Mouse (Mus musculus): ENCODE measurements around the gene Enah.

Enah gene

GRCm38 (mm10) chr1:181878436-181878835 lies 141.4 kb downstream of the Enah start:
- no peak for DNase-seq (ENCODE audit: low read depth, low spot score)

DNA sequence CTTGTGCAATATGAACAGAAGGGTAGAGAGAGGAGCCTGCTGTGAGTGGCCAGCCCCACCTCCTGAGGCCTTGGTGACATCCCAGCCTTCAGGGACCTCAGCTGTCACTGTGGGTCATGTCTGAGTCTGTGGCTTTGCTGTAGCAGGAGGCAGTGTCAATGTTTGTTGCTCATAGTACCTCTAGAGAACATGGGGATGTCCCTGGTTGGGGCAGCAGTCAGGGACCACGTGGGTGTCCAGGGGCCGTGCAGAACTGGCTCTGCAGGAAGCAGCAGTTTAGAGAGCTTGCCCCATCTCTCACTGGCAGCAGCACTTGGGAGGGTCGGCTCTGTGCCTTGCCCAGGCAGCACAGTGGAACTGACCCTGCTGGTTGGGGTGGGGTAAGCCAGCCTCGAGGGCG lies 142.7 kb downstream of the Enah start:
- DNase-seq (ENCODE audit: low read depth, low spot score) = peak; percentile 30

GRCm38 (mm10) chr1:181876656-181877055 lies 143.1 kb downstream of the Enah start:
- no peak for DNase-seq (ENCODE audit: low read depth, low spot score)

GRCm38 (mm10) chr1:181873086-181873920 lies 146.5 kb downstream of the Enah start:
- DNase-seq (ENCODE audit: low read depth, low spot score) = no peak

- DNase-seq (ENCODE audit: low read depth, low spot score) = no peak
Observed at GRCm38 (mm10) chr1:181872639-181873038, 147.2 kb downstream of the Enah start.

- DNase-seq (ENCODE audit: low read depth, low spot score) = no peak
Observed at GRCm38 (mm10) chr1:181866429-181867280, 153.1 kb downstream of the Enah start.

DNA sequence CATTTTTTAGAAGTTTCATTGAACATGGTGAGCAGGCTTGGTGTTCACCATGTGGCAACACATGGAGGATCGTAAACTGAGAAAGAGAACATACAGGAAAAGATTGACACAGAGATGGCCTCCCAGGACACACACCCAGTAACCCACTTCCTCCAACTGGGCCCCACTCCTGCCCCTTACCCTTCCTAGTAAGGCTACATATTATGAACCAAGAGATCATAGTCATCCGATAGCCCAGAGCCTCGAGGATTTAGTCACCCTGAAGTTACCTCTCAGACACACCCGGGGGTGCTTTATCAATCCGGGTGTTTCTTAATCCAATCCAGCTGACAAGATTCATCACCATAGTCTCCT lies 153.9 kb downstream of the Enah start:
- DNase-seq (ENCODE audit: low read depth, low spot score) = no peak

- no peak for DNase-seq (ENCODE audit: low read depth, low spot score)
Observed at GRCm38 (mm10) chr1:181864971-181865862, 154.6 kb downstream of the Enah start.

DNA sequence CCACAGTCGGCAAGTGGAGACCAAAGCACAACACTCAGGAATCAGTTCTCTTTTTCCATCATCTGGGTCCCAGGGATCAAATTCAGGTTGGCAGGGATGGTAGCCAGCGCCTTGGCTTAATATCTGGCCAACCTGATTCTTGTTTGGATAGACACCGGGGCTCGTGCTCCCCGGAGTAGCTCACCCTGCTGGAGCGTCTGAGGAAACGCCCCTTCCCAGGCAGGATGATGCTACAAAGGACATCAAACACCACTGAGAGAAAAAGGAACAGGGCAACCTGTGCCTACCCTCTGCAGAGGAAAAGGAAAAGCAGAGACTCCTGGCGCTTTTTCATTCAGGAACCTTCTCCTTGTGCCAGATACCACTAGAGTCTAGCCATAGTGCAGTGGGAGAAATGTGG lies 156.4 kb downstream of the Enah start:
- no peak for DNase-seq (ENCODE audit: low read depth, low spot score)

DNA sequence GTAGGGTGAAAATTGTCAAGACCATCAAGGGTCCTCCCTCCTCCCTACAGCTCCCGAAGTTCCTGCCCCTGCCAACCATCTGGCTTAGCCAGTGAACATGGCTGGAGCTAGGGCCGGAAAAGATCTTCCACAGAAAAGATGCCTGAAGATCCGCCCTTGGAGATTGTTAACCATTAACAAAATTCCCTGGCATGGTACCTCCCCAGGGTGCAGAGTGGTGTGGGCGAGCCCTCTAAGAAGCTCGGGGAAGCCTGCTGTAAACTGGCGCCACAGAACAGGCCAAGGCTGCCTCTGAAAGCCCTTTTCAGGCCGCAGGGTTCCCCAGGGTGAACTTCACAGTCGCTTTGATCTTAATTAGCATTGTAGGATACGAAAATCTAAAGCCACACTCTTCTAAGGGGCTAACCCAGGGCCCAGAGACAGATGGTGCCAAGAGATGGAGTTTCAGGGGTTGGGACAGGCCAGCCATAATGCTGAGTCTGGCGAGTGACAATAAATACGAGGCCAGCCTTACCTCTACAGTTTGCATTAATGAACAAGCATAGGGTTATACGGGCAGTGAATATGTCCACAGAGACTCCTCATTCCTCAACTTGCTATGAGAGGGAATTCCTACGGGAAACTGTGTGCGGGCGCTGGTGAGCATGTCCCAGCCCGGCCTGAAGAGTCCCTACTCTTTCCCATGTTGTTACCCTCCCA lies 157.0 kb downstream of the Enah start:
- no peak for DNase-seq (ENCODE audit: low read depth, low spot score)

GRCm38 (mm10) chr1:181861181-181861902 lies 158.4 kb downstream of the Enah start:
- no peak for DNase-seq (ENCODE audit: low read depth, low spot score)

DNA sequence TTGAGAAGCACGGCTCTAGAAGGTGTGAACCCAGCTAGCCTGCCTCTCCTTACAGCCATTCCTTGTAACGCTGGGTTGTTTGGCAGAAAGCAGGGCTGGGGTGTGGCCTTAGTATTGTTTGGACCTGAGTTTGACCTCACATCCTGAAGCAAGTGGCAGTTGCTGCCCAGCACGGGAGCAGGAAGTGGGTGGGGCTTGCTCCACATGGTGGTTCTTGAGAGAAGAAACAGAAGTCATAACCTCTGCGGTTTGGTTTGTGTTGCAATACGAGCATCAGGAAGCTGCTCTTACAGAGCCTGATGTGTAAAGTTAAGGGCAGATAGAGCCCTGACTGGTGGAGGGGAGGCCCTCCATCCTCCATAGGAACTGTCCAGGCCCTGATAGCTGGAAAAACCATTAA lies 159.1 kb downstream of the Enah start:
- peak; percentile 87 for DNase-seq (ENCODE audit: low read depth, low spot score)

DNA sequence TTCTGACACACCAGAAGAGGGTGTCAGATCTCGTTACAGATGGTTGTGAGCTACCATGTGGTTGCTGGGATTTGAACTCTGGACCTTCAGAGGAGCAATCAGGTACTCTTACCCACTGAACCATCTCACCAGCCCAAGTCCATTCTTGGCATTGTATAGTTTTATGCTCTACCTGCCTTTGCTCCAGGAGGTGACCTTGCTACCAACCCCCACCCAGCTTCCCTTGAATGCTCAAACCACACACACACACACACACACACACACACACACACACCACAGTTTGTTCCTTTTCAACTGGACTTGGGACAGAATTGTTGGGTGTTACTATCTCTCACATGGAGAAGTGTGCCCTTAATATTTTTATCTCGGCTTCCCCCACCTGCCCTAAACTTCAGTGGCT lies 163.5 kb downstream of the Enah start:
- DNase-seq (ENCODE audit: low read depth, low spot score) = no peak

GRCm38 (mm10) chr1:181854829-181855228 lies 165.0 kb downstream of the Enah start:
- no peak for DNase-seq (ENCODE audit: low read depth, low spot score)

DNA sequence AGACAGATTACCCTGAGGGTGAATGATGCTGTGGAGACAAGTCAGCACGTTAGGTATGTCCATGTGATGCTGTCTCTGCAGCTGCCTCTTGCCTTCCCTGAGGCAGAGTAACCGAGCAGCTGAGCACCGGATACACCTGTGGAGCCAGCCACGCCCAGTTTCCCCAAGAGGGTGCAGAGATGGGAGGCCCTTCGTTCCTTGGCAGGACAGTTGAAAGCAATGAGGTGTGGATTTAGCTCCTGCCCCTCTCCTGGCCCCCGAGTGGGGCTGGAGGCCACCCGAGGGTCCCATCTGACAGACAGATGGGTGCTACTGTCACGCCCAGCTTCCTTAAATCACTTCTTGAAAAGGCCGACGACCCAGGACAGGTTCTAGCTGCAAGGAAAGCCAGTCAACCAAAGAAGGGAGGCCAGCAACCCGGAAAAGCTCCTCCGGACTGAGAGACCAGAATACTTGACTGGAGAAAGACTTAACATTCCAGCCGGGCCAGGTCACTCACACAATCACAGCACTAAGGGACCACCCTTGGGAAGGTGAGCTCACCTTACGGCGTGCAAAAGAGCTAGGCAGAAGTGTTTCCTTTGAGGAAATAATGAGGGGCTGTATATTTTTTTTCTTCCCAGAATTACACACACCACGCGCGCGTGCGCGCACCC lies 166.6 kb downstream of the Enah start:
- peak; percentile 85 for DNase-seq (ENCODE audit: low read depth, low spot score)

GRCm38 (mm10) chr1:181852466-181852865 lies 167.3 kb downstream of the Enah start:
- peak; percentile 56 for DNase-seq (ENCODE audit: low read depth, low spot score)

DNA sequence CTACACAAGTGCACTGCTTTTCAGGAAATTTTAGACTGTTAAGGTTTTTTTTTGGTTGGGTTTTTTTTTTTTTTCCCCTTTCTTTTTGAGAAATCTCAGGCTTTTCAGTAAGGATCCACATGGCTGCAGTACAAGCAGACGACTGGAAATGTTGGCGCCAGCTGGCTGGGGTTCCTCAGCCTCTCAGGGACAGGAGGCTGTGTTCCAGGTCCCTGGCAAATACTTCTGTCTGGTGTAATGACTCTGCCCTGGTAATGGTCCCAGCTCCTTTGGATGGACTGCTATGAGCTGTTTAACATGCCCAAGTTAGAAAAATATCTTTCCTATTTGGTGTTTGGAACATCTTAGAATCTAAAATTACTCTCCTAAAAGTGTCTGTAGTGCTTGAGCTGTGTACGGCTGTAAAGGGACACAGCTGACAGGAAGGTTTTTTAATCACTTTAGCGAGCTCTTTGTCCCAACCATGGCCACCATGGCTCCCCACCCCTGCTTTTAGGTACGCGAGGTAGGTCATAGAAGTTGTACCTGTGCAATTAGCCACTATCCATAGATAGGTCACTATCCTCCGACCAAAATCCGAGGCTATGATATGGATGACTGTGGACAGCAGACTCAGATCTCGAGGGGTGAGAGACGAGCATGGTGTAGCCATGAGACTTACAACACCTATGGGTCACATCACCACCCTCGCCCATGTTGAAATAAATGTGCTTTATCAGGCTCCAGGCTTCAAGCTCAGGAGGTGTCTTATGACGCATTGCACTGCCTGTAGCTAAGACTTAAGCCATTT lies 168.1 kb downstream of the Enah start:
- DNase-seq (ENCODE audit: low read depth, low spot score) = no peak

DNA sequence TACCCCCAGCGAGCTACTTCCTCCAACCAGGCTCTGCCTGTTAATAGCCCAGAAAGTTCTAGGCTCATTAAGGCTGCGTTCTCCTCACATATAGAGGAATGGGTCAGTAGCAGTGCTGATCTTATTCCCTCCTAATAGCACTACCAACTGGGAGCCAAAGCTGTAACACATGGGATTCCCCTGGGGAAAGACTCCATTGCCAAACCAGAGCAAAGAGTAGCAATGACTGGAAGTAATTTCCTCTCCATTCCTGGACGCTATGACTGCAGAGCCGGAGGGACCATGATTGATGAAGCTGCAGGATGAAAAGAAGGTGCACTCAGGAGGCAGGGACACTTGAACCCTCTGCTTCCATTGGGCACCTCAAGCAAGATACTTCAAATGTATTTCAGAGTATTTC lies 169.3 kb downstream of the Enah start:
- no peak for DNase-seq (ENCODE audit: low read depth, low spot score)

- DNase-seq (ENCODE audit: low read depth, low spot score) = no peak
Observed at GRCm38 (mm10) chr1:181848210-181848609, 171.6 kb downstream of the Enah start.

Data from CD4-positive, CD25-positive, alpha-beta regulatory T cell, adult 2 months (primary cell).